Mouse (Mus musculus): ENCODE results near the gene Zfp120. TPM values are rescaled to one million over a fixed set of nuclear protein-coding genes. Genes with fewer than 3 reads are reported as not detected.
"Not testable (repeated sequence)": the region's sequence is repeated elsewhere in the genome, so short reads cannot be mapped to it uniquely, and the experiment has no call there.

Zfp120 gene
- total RNA-seq (2021), result 10 to 100 TPM; 10.4 to 10.5 TPM

DNA sequence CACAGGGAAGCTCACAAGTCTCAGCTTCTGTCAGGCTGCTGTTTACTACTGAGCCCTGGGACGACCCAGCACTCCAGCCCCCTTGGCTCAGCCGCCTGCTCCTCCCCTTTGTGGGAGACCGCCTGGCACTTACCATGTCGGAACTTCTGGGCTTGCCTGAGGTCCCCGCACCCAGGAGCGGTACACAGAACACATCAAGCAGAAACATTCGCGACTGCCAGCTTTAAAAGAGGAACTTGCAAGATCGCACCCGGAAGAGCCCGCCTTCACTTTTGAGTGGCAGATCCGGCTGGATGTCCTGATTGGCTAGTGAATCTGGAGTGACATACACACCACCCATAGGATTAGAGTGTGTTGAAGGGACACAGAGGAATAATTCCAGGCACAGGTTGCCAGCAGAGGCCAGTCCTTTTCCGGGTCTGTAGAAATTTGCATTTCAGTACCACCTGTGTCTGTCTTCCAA is at the start of gene Zfp120:
Gene Zfp120 (minus strand): TSS at position 274 of the 463 bp plus-strand sequence.
- peak; percentile 82 for DNase-seq
- intact Hi-C loops (cut with DNase I), result no loop called here

DNA sequence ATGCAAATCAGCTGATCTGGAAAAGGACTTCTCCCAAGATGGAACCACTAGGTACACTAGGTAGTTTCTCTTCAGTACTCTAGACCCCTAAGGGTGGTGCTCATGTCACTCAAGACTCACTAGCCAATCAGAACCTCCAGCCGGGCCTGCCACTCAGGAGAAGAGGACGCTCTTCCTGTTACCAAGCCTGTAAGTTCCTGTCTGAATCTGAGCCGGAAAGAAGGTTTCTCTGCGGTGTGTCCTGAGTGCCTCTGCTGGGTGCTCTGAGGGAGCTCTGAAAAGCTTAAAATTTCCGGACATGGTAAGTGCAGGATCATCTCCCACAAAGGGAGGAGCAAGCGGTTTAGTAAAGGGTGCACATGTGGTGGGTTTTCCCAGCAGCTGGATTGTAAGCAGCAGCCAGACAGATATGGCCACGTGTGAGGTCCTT is 45.1 kb upstream of the Zfp120 start, which contains the start of gene Gm14139:
Gene Gm14139 (plus strand): TSS at position 186 of the 430 bp plus-strand sequence.
- intact Hi-C loops (cut with DNase I); DNase-seq: not testable (repeated sequence)

DNA sequence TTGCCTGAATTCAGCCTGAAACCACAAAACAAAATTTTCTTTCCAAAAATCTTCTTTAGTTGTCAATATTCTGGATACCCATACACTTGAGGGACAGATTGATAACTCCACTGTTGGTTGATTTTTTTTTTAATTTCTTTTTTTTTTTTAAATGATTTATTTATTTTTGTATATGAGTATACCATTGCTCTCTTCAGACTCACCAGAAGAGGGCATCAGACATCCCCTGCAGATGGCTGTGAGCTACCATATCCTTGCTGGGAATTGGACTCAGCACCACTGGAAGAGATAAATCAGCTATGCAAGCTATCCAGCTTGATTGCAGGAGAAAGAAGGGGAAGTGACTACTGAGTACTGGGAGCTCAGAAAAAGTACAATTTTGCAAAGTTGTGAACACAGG is 44.5 kb upstream of the Zfp120 start:
- intact Hi-C loops (cut with DNase I); DNase-seq: not testable (repeated sequence)

DNA sequence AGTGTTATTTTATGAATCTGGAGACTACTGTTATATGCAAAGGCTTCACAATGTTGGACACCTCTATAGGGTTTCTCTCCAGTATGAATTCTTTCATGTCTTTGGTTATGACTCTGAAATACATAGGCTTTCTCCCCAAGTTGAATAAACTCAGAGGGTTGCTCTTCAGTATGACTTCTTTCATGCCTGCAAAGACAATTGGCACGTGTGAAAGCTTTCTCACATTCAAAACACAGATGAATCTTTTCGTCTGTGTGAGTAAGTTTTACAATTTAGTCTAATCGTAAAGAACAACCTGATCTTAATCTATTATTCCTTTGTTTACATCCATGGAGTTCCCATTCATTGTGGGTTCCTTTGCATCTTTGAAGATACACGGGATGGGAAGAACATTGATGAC is 43.1 kb upstream of the Zfp120 start, which contains the start of gene Gm10770:
Gene Gm10770 (minus strand): TSS at position 101 of the 400 bp plus-strand sequence.
- intact Hi-C loops (cut with DNase I); DNase-seq: not testable (repeated sequence)

DNA sequence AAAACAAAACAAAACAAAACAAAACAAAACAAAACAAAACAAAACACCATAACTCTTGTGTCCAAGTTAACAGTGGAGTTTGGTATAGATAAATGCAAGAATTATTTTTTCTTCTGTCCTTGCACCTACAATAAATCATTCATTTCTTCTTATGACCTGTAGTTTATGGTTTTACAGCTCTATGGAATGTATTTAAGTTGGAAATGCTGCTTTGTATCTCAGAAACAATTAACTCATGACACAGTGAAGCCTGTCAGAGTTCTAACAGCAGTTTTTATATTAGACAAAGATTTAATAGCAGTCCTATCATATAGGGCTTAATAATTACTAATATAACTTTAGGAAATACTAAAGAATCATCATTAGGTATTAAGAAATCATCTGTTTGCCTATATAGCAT is 37.3 kb upstream of the Zfp120 start:
- DNase-seq, result no peak
- intact Hi-C loops (cut with DNase I), result no loop called here

DNA sequence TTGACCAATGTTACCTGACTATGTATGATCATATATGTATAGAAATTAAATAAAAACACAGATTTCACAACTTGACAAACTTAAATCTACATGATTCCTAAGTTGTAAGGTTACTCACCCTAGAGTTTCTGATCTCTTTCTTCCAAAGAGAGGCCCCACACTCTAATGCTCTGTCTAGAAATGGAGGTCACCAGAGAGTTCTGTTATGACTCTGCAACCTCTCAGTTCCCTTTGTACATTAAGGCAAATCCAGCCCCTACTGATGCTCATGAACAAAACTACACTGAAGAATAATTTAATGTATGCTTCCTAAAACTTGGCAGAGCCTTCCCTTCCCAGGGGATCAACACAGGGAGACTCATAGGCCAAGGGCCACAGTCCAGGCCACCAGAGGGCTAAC is 30.2 kb upstream of the Zfp120 start:
- intact Hi-C loops (cut with DNase I), result no loop called here
- DNase-seq, result no peak

DNA sequence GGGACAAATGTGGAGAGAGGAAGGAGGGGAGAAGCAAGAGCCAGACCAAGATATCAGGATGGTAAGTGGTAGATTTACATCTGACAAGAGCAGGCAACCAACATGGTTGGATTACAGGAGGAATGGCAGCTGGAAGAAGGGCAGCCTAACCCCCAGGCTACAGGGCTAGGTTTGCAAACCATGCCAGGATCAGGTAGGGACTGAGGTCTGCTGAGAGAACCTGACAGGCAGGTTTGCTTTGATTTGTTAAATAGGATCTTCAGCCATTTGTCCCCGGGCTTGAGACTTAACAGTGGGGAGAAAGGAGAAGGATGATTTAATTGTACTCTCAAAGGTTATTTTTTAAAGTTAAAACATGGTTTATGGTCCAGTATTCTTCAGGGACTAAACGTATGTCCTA is 3.7 kb downstream of the Zfp120 start:
- DNase-seq, result no peak
- intact Hi-C loops (cut with DNase I), result no loop called here

DNA sequence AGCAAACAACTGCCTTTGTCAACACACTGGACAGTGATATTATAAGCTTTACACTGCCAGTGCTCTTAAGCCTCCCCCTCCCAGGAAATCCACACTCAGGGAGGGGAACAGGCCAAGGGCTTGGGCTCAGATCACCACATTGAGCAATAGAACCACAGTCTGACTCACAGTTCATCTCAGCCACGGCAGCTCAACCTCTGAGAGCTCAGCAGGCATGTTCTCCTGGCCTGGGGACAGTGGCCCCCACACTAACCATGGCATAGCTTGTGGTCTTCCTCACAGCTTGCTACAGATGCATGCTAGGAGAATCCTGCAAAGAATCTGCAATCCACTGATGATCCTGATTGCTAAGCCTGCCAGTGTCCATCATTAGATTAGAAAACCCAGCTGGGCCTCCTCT is 4.5 kb downstream of the Zfp120 start:
- DNase-seq; intact Hi-C loops (cut with DNase I): not testable (repeated sequence)

DNA sequence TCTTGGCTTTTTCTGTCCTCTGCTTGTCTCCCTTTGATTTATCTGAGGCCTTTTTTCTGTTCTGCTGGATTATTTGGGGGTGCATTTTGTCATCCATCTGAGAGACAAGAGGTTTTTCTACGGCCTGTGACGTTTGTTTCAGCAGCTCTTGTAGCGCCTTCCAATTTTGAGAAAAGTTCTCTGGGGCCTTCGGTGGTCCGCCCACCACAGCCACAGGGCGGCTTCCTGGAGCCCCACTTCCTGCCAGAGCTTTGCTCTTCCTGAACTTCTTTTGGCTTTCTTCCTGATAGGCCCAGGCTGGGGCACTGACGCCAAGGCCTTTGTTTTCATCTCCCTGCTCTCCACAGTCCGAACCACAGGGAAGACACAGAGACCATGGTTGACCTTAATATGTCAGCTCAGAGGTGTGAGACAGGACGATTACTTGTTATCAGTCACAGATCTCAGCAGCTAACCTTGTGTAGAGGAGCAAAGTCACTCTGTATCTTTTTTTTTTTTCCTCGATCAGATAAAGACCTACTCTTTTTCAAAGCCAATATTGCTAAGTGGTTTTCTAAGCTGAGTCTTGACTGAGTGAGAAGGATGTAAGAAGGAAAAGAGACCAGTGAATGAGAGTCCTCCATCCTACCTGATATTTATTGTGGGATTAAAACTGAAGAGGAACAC is 25.1 kb downstream of the Zfp120 start:
- intact Hi-C loops (cut with DNase I), result no loop called here

DNA sequence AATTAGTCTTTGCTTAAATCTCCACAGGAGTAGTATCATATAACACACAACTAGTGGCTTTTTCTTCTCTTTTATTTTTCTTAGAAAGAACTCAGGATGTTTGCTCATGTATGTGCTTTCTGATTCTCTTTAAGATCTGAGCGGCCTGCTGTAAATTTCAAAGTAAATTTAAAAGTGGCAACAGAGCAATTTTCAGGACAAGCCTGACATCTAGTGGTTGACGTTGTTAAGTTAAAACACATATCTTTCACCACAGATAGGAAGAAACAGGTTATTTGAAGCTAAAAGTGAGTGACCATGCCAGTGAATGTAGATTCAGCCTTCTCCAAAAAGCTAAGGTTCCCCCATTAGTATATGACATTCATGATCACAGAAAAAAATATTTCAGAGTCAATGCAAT is 36.9 kb downstream of the Zfp120 start:
- intact Hi-C loops (cut with DNase I), result loop anchor here (2.0 kb wide), 2 partner anchors 677 to 749 kb away; no protein-coding TSS in a partner anchor

More for the DNA sequence above, 25.1 kb downstream of the Zfp120 start:
- DNase-seq, result no peak

More for the DNA sequence above, 36.9 kb downstream of the Zfp120 start:
- DNase-seq, result not testable (repeated sequence)

Other genes starting within 250 kb of the Zfp120 start
- not detected for gene Gm10770, start 43.0 kb upstream of the Zfp120 start, total RNA-seq (2021)
- not detected for gene Gm14139, start 45.0 kb upstream of the Zfp120 start, total RNA-seq (2021)
- 10 to 100 TPM; 12.2 to 13.2 TPM for gene Zfp937, start 81.4 kb upstream of the Zfp120 start, total RNA-seq (2021)
- gene Gm21994, start 118.9 kb upstream of the Zfp120 start, total RNA-seq (2021), result 1 to 10 TPM; 6.6 to 9.8 TPM
- under 1 TPM; 0.26 to 0.32 TPM for gene Gm14124, start 120.8 kb upstream of the Zfp120 start, total RNA-seq (2021)
- 1 to 10 TPM in 1 of 2 experiments, not detected in 1; 3.5 TPM for gene Gm10130, start 187.0 kb upstream of the Zfp120 start, total RNA-seq (2021)
- 10 to 100 TPM; 11.1 to 12.6 TPM for gene 3300002I08Rik, start 226.1 kb upstream of the Zfp120 start, total RNA-seq (2021)